Mouse (Mus musculus) lung, postnatal 25 days (tissue): ENCODE measurements at regions not wholly inside any gene's neighbourhood (a gene's known extent, or its start where the extent isn't known, plus 50 kb on each side); places are given as distances from the start of the nearest gene placed in this dataset.

Experiments
- DNase-seq: peaks from one replicate; pipeline ENCODE4 v3.0.0; 2022; ENCODE audit warnings: low spot score

DNA sequence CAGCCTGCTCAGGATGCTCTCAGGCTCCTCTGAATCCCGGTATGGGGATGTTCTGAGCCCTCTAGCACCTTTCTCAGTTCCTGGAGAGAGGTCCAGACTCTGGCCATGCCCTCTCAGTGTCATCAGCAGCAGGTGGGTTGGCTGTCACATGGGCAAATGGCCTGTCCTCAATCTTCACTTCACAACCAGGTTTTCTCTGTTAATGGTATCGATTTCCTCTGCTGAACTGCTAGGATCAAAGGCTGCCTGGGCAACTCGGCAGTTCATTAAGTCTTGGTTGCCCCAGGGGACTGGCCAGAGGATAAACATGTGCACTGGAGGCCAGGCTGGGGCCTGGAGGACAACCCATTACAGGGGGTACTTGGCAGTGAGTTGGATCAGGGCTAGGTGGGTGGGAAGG lies 156.2 kb downstream of the Trim29 start:
- no peak for DNase-seq

DNA sequence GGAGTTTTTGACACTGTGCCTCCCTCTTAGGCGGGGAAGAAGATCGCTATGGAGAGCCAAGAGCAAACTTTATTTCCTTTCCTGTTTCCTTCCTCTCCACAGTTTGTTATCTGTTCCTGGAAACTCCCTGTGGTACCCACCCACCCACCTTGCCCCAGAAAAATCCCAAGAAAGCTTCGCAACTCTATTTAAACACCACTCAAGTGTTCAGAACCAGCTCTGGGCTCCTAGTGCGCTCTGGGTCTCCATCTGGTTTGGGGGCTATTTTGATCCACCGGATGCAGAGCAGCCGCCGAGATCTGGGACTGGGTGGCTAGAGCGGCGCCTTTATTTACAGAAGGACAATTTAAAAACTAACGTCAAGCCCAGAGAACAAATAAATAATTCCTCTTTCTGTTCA lies 158.6 kb downstream of the Trim29 start:
- no peak for DNase-seq

DNA sequence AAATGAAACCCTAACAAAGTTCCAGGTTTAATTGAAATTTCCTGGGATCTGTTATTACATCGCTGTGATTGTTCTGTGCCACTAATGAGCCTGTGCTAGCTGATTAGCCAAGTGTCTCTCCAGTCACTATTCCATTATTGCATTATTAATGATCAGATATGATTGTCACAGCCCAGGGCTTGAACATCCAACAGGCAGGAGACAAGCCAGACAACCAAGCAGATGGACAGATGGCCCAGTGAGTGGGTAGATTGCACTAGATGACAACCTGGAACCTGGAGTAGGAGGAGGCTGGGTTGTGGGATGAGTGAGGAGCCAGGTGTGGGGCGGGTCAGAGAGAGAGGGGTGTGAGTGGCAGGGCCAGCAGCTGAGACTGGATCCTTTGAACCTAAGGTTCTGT lies 161.6 kb downstream of the Trim29 start:
- no peak for DNase-seq

GRCm38 (mm10) chr9:43473164-43473563 lies 162.5 kb downstream of the Trim29 start:
- DNase-seq: no peak

DNA sequence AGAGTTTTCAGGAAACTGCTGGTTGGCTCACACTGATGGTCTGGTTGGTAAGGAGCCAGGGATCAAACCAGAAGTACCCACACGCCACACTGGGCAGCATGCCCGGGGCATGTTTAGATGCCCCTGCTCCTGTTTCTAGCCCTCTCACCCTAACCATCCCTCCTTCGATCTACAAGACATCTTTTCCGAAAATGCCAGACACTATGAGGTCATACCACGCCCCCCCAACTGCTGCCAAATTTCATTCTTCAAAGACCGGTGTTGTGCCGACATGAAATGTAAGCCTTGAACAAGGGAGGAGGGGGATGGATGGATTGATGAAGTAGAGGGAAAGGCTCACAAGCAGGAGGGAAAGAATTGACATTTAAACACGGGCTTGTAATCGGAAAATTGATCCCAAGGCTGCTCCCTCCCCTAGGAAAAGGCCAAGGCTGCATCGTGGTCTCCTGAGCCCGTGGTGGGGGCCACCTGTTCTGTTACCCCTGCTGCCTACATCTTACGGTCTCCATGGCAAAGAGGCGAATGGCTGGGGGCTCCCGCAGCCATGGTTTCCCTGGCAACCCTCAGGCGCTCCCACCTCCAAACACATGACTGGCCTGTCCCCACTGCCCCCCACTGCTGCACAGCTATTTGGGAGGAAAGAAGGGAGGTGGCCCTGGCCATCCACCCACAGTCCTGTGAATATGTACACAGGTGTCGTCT lies 163.1 kb downstream of the Trim29 start:
- no peak for DNase-seq

- no peak for DNase-seq
Measured at GRCm38 (mm10) chr9:43474303-43474643, 163.6 kb downstream of the Trim29 start.

DNA sequence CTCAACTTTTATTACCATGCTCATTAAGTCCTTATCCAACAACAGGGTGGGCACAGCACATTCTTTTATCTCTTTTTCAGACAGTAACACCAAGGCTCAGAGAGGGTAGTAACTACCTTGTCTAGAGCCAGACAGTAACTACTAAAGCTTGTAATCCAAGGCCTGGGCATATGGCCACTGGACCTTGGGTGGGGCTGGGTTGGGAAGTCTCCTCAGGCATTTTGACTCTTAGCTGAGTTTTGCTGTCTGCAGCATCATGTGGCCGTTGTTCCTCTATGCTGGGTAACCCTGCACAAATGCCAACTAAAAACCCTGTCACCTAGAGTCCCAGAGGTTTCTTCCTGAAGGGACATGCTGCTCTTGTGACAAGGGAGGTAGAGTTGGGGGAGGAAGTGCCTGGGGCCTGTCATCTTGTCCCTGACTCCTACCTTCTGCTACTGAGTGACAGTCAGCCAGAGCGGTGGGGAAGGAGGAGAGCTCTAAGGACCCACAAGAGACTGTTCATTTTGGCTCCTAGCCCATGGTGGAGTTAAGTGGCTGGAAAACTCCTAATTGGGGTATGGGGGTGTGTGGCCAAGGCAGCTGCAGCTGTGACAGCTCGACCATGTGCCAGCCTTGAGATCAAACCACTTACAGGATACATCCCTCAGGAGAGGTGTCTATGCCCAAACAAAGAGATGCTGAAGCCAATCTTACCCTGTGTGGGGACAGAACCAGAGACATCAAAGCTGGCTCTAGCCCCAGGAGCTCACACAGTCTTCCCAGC lies 170.4 kb downstream of the Trim29 start:
- no peak for DNase-seq

DNA sequence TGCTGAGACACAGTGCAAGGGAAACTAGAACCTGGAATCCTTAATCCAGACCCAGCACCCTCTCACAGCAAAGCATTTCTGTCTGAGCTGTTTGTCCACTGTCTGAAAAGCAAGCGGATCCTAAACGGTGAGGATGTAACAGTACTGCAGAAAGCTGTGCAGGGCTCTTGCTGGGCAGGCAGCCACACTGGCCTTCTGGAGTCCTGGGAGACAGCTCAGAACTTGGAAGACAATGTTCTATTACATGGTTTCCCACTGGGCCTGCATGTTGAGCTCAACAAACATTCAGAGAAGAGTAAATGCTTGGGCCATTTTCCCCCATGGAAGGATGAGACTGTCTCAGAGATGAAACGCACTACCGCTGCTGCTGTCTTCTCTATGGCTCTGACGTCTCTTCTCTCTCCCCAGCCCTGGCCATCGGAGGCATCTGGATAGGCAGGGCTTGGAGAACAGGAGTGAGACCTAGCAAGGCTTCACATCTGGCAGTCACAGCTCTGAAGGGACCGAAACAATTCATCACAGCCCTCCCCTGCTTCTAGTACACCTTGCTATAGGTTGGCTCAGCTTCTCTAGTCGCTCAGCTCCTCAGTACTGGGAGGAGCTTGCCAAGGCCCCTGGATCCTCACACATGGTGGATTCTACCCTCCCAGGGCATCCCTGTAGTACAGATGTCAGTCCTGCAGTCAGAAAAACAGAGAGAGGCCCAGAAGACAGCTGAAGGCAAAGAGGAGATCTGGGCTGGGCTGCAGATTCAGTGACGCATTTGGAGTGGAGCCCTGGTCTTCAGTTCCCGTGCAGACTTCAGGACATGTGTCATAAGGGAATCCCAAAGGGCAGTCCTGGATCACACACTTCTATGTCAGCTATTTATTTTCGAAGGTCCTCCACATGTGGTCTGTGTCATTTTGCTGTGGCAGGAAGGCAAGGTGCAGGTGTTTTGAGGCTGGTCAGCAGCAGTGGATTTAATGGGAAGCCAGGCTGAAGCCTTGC lies 171.7 kb downstream of the Trim29 start:
- no peak for DNase-seq

- no peak for DNase-seq
Measured at GRCm38 (mm10) chr9:43483195-43483594, 172.5 kb downstream of the Trim29 start.

- no peak for DNase-seq
Measured at GRCm38 (mm10) chr9:43483906-43484305, 173.3 kb downstream of the Trim29 start.

DNA sequence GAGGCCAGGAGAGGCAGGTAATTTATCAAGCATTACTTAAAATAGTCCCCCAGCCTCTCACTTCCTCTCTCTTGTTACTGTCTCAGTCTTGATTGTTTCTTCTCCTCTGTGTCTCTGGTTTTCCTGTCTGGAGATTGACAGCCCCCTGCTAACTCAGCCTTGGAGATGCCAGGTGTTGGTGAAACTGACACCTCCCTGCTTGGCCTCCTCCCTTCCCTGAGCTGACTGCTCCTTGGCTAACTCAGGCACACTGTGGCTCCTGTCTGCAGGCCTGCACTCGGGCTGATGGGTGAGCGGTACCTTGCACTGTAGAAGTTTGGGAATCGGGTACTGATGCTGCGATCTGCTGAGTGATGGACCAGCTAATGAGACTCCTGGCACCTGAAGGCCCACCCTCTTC lies 176.1 kb downstream of the Trim29 start:
- DNase-seq: no peak

GRCm38 (mm10) chr9:43489205-43489604 lies 178.6 kb downstream of the Trim29 start:
- DNase-seq: no peak

- DNase-seq: peak; percentile 25
Measured at GRCm38 (mm10) chr9:43491024-43491751, 180.5 kb downstream of the Trim29 start.

DNA sequence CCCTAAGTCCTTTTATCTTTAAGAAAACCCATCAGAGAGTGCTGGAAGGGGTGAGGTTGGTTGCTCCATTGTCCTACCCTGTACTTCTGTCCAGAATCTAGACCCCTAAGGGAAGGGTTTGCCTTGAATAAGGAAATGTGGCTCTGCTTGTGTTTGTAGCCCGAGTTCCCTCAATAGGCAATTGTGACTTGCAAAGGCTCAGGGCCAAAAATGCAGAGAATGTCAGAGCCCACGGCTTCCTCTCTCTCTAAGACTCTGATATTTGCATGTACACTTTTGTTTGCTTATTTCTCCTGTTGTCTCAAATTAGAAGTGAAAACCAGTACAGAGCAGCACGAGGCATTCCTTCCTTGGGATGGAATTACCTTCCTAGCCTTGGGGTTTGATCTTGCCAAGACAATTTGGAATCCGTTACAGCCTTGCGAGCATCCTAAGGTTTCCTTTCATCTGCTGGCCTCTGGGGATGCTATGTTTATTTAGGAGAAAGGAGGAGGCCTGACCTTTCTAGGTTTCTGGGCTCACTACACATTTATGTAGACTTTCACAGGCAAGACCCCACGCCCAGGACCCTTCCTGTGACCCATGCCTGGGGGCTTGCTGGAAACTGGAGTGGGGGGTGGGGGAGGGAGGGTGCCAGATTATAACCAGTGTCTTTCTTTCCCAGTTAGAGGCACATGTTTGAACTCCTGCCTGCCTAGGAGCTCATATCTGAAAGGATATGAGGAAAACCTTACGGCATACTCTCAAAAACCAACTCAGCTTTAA lies 181.8 kb downstream of the Trim29 start:
- no peak for DNase-seq

DNA sequence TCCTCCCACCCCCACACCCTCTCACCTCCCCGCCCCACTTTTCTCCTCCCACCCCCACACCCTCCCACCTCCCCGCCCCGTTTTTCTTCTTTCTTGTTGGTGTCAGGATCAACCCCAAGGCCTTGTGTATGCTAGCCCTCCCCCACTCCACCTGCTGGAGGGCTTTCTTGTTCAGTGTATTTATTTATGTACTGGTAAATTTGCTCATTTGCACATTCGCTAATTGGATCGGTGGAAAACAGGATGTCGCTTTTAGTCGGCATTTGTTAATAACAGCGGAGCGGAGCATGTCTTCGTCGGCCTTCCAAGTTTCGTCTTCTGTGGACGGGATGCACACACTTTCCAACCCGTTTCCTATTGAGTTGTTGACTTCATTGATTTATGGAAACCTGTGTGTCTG lies 187.9 kb downstream of the Trim29 start:
- DNase-seq: no peak

- no peak for DNase-seq
Measured at GRCm38 (mm10) chr9:43504270-43504932, 193.8 kb downstream of the Trim29 start.

GRCm38 (mm10) chr9:43505856-43506255 lies 195.2 kb downstream of the Trim29 start:
- no peak for DNase-seq

DNA sequence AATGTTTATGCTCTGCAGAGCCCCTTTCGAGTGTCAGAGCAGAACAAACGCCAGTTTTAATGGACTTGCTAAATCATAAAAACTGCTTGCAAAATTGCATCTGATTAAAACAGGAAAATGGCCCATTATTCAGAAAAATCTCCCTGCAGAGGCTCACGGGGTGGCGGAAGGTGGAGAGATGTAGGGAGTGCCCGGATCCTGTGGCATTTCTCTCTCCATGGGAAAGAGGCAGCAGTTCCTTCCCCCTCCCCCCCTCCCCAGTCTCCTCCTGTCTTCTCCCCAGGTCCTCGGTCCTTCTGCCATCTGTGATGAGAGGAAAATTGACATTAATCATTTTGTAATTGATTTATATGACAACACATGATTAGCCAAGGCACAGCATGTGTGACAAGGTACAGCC lies 195.6 kb downstream of the Trim29 start:
- no peak for DNase-seq

DNA sequence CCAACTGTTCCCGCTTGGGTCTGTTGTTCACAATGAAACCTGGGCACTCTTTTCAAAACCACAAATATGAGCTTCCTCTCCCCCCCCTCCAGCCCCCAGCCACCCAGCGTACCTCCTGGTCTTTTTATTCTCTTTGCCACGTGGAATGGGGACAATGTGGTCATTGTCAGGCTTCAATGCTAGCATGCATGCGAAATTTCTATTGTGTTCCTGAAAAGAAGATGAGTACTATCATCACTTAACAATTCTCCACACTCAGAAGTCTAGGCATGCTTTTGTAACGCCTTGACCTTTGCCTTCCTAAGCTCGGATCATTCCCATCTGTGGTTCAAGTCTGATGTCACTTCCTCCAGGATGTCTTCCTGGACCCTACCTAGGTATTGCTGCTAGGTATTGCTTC lies 202.2 kb downstream of the Trim29 start:
- DNase-seq: no peak

DNA sequence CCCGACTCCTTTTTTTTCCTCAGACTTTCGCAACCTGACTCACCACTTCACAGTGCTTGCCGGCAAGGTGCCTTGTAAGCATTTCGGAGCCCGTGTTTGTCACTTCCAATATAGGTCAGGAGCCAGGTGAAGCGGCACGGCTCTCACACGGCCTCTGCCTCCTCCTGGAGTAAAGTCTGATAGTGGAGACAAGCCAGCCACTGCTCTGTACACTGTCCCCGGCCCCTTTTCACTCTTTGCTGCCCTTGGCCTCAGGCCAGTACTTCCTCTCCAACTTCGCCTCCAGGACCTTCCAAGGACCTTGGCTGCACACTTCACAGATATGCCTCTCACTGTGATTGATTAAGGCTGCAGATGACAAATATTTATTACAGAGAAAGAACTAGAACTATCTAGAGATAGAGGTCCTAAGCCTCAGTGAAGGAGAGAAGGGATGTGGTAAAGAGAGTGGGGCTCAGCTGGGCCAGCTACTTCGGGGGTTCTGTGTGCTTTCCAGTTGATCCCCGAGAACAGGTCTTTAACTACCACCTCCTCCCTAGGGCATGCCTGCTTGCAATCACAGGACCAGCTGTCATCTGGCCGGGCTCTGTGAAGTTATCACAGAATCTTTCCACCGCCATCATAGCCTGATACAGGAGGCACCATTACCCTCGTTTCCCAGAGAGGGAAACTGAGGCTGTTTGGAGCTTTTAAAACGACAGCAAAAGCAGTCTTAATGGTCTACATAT lies 204.2 kb downstream of the Trim29 start:
- DNase-seq: peak; percentile 28
